Mouse (Mus musculus) MEL (cell line): ENCODE data around the gene Mrps18a. TPM values are rescaled to one million over a fixed set of nuclear protein-coding genes. Genes with fewer than 3 reads are reported as not detected.

Experiments used
- DNase-seq: peaks from one replicate; pipeline ENCODE4 v3.0.0; 2011; ENCODE audit warnings: low read depth, low spot score
- H3K27ac ChIP-seq: 2 replicates; pipeline ENCODE4 v1.5.1; 2012; ENCODE audit warnings: low read depth, mild to moderate bottlenecking, control low read depth, low read length, moderate library complexity; ENCODE audit not compliant: control insufficient read depth
- H3K27me3 ChIP-seq, 2 experiments: fragments of 150-350 bp in 1 of 2; sonication (generic) in 1 of 2; 2 replicates each; pipeline ENCODE4 v1.6.1; 2012; ENCODE audit warnings: low read length in 2 of 2, mild to moderate bottlenecking in 2 of 2, improper control_type of control experiment in 1 of 2, moderate library complexity in 1 of 2; ENCODE audit not compliant: insufficient read depth in 2 of 2, control insufficient read depth in 1 of 2
- H3K36me3 ChIP-seq, 2 experiments: 2 replicates each; pipeline ENCODE4 v1.6.1; 2012 to 2014; ENCODE audit warnings: low read length in 2 of 2, improper control_type of control experiment in 1 of 2, inconsistent platforms in 1 of 2, mild to moderate bottlenecking in 1 of 2; ENCODE audit not compliant: insufficient read depth in 2 of 2, control insufficient read depth in 1 of 2
- H3K4me1 ChIP-seq, 2 experiments: fragments of 150-350 bp in 1 of 2; sonication (generic) in 1 of 2; 2 replicates each; pipeline ENCODE4 v1.6.1; 2012; ENCODE audit warnings: low read length in 2 of 2, improper control_type of control experiment in 1 of 2, mild to moderate bottlenecking in 1 of 2; ENCODE audit not compliant: insufficient read depth in 2 of 2, control insufficient read depth in 1 of 2
- H3K4me3 ChIP-seq, 2 experiments: fragments of 150-350 bp in 1 of 2; sonication (generic) in 1 of 2; 2 replicates each; pipeline ENCODE4 v1.5.1; 2012; ENCODE audit warnings: low read depth in 2 of 2, low read length in 2 of 2, mild to moderate bottlenecking in 2 of 2, moderate library complexity in 2 of 2, control low read depth in 1 of 2, improper control_type of control experiment in 1 of 2; ENCODE audit not compliant: control insufficient read depth in 1 of 2, insufficient read depth in 1 of 2
- H3K79me2 ChIP-seq: 2 replicates; pipeline ENCODE4 v1.6.1; 2012; ENCODE audit warnings: mild to moderate bottlenecking, low read length, moderate library complexity; ENCODE audit not compliant: control insufficient read depth, poor library complexity, insufficient read depth
- H3K9ac ChIP-seq: 2 replicates; pipeline ENCODE4 v1.6.1; 2012; ENCODE audit warnings: low read depth, mild to moderate bottlenecking, control low read depth, low read length, moderate library complexity; ENCODE audit not compliant: control insufficient read depth, poor library complexity, severe bottlenecking
- H3K9me3 ChIP-seq: fragments of 150-350 bp; sonication (generic); replicated peaks from 2 replicates; pipeline ENCODE4 v1.6.1; 2012; ENCODE audit warnings: mild to moderate bottlenecking, low read length, improper control_type of control experiment, moderate library complexity; ENCODE audit not compliant: insufficient read depth
- BHLHE40 ChIP-seq: IDR thresholded peaks from 2 replicates; pipeline ENCODE4 v1.6.1; 2012; ENCODE audit warnings: low read depth, mild to moderate bottlenecking, inconsistent platforms, low read length, improper control_type of control experiment, borderline replicate concordance
- CHD1 ChIP-seq: IDR thresholded peaks from 2 replicates; pipeline ENCODE4 v1.6.1; 2012; ENCODE audit warnings: low read depth, mild to moderate bottlenecking, inconsistent platforms, low read length, improper control_type of control experiment
- CTCF ChIP-seq, 3 experiments: IDR thresholded peaks in 2 of 3; conservative IDR thresholded peaks in 1 of 3; 2 replicates each; pipeline ENCODE4 v1.5.1; 2011 to 2012; ENCODE audit warnings: low read length in 3 of 3, low read depth in 2 of 3, mild to moderate bottlenecking in 2 of 3, improper control_type of control experiment in 1 of 3, inconsistent platforms in 1 of 3, mixed read lengths in 1 of 3, moderate library complexity in 1 of 3; ENCODE audit not compliant: control insufficient read depth in 1 of 3, insufficient read depth in 1 of 3, poor library complexity in 1 of 3, severe bottlenecking in 1 of 3
- EP300 ChIP-seq, 2 experiments: IDR thresholded peaks; 2 replicates each; pipeline ENCODE4 v1.6.1; 2011; ENCODE audit warnings: improper control_type of control experiment in 2 of 2, low read length in 2 of 2, low read depth in 1 of 2, mild to moderate bottlenecking in 1 of 2
- GATA1 ChIP-seq: IDR thresholded peaks from 2 replicates; pipeline ENCODE4 v1.6.1; 2011; ENCODE audit warnings: low read depth, low read length, improper control_type of control experiment
- HCFC1 ChIP-seq: IDR thresholded peaks from 2 replicates; pipeline ENCODE4 v1.6.1; 2012; ENCODE audit warnings: low read depth, mild to moderate bottlenecking, inconsistent platforms, low read length, improper control_type of control experiment, moderate library complexity
- JUND ChIP-seq: IDR thresholded peaks from 2 replicates; pipeline ENCODE4 v1.6.1; 2011; ENCODE audit warnings: low read depth, mild to moderate bottlenecking, improper control_type of control experiment, low read length
- KAT2A ChIP-seq: conservative IDR thresholded peaks from 2 replicates; pipeline ENCODE4 v1.6.1; 2012; ENCODE audit warnings: low read depth, low read length, improper control_type of control experiment, inconsistent platforms
- MAFK ChIP-seq: IDR thresholded peaks from 2 replicates; pipeline ENCODE4 v1.6.1; 2011; ENCODE audit warnings: low read depth, mild to moderate bottlenecking, low read length, improper control_type of control experiment, borderline replicate concordance
- MAZ ChIP-seq: IDR thresholded peaks from 2 replicates; pipeline ENCODE4 v1.6.1; 2012; ENCODE audit warnings: low read depth, mild to moderate bottlenecking, inconsistent platforms, low read length, improper control_type of control experiment
- MXI1 ChIP-seq: IDR thresholded peaks from 2 replicates; pipeline ENCODE4 v1.6.1; 2011; ENCODE audit warnings: mild to moderate bottlenecking, low read depth, low read length, improper control_type of control experiment
- MYC ChIP-seq: IDR thresholded peaks from 2 replicates; pipeline ENCODE4 v1.6.1; 2011; ENCODE audit warnings: low read depth, mild to moderate bottlenecking, low read length, improper control_type of control experiment, moderate library complexity
- NRF1 ChIP-seq: IDR thresholded peaks from 2 replicates; pipeline ENCODE4 v1.6.1; 2014; ENCODE audit warnings: low read depth, mild to moderate bottlenecking, inconsistent platforms, low read length, improper control_type of control experiment, moderate library complexity; ENCODE audit not compliant: poor library complexity, insufficient read depth, severe bottlenecking
- POLR2AphosphoS2 ChIP-seq: IDR thresholded peaks from 2 replicates; pipeline ENCODE4 v1.6.1; 2011; ENCODE audit warnings: low read length, improper control_type of control experiment
- POLR2AphosphoS5 ChIP-seq: IDR thresholded peaks from 2 replicates; pipeline ENCODE4 v1.6.1; 2012; ENCODE audit warnings: low read depth, borderline replicate concordance, mild to moderate bottlenecking, inconsistent platforms, low read length, moderate library complexity, mixed read lengths
- RCOR1 ChIP-seq: IDR thresholded peaks from 2 replicates; pipeline ENCODE4 v1.6.1; 2012; ENCODE audit warnings: low read depth, mild to moderate bottlenecking, inconsistent platforms, low read length, improper control_type of control experiment
- SIN3A ChIP-seq: IDR thresholded peaks from 2 replicates; pipeline ENCODE4 v1.6.1; 2012; ENCODE audit warnings: low read length, improper control_type of control experiment, inconsistent platforms
- SMC3 ChIP-seq: IDR thresholded peaks from 2 replicates; pipeline ENCODE4 v1.6.1; 2011; ENCODE audit warnings: low read depth, low read length, improper control_type of control experiment
- TAL1 ChIP-seq: IDR thresholded peaks from 2 replicates; pipeline ENCODE4 v1.6.1; 2012; ENCODE audit warnings: mild to moderate bottlenecking, inconsistent platforms, low read length, moderate library complexity, mixed read lengths
- TBP ChIP-seq: IDR thresholded peaks from 2 replicates; pipeline ENCODE4 v1.8.0; 2011; ENCODE audit warnings: low read depth, low read length, improper control_type of control experiment
- UBTF ChIP-seq: IDR thresholded peaks from 2 replicates; pipeline ENCODE4 v1.6.1; 2012; ENCODE audit warnings: low read depth, mild to moderate bottlenecking, inconsistent platforms, low read length, improper control_type of control experiment, moderate library complexity, borderline replicate concordance; ENCODE audit not compliant: insufficient read depth
- USF2 ChIP-seq, 2 experiments: IDR thresholded peaks; 2 replicates each; pipeline ENCODE4 v1.6.1; 2011 to 2012; ENCODE audit warnings: improper control_type of control experiment in 2 of 2, low read length in 2 of 2, borderline replicate concordance in 1 of 2, inconsistent platforms in 1 of 2, low read depth in 1 of 2, mild to moderate bottlenecking in 1 of 2; ENCODE audit not compliant: insufficient read depth in 1 of 2
- ZNF384 ChIP-seq: IDR thresholded peaks from 2 replicates; pipeline ENCODE4 v1.6.1; 2012; ENCODE audit warnings: low read depth, mild to moderate bottlenecking, inconsistent platforms, low read length, improper control_type of control experiment
- polyA plus RNA-seq, 2 experiments: library from polyadenylated mRNA; stranded (reverse) in 1 of 2; unstranded in 1 of 2; fragments of >175 nt in 1 of 2; fragments of >200 nt in 1 of 2; gene quantifications; 2 replicates each; pipeline versions ENCODE4 v1.2.1 to v1.2.4; 2012; ENCODE audit warnings: low replicate concordance in 2 of 2, low read depth in 1 of 2; ENCODE audit not compliant: insufficient read length in 2 of 2, insufficient read depth in 1 of 2, missing spikeins in 1 of 2
- total RNA-seq: library from RNA; depleted of rRNA; stranded (reverse); fragments of 300-350 nt; gene quantifications from 2 replicates; pipeline ENCODE4 v1.2.3, GENCODE M21; 2012

Gene Mrps18a
- total and polyA plus RNA-seq, 3 experiments = 159 to 181 TPM; not detected in 1

- no peaks in the 10 kb centered on the region for H3K27me3 ChIP-seq
- peaks cover 9% of the 10 kb centered on the region for H3K79me2 ChIP-seq
- peaks cover 0 to 19% of the 10 kb centered on the region in 2 experiments; a peak in 3 of 4 replicates for H3K36me3 ChIP-seq
- no peak for DNase-seq
- H3K9me3 ChIP-seq = no peaks in the 10 kb centered on the region
- H3K4me3 ChIP-seq = no peak overlapping the region
- no peak for TF ChIP-seq USF2 (IDR thresholded peaks at IDR 0.05; ENCODE audit: borderline replicate concordance in 1 of 2, insufficient read depth in 1 of 2, low read depth in 1 of 2, low read length in 2 of 2)
- TF ChIP-seq SMC3 = no peak
- no peak for TF ChIP-seq RCOR1
- TF ChIP-seq TBP = no peak
- TF ChIP-seq POLR2AphosphoS5 = no peak
- no peak for TF ChIP-seq GATA1
- no peak for TF ChIP-seq TAL1
- no peak for TF ChIP-seq MAZ
- no peak for TF ChIP-seq BHLHE40
- no peak for TF ChIP-seq KAT2A
- TF ChIP-seq ZNF384 = no peak
- TF ChIP-seq POLR2AphosphoS2 = no peak
- TF ChIP-seq CHD1 = no peak
- TF ChIP-seq MYC = no peak
- TF ChIP-seq JUND = no peak
- no peak for TF ChIP-seq SIN3A
- TF ChIP-seq UBTF = no peak
- TF ChIP-seq, all 39 proteins: peak for 0
- H3K4me1 ChIP-seq = peaks cover 16 to 27% of the 10 kb centered on the region in 2 experiments; a peak in 3 of 4 replicates
- H3K27ac ChIP-seq = no peak overlapping the region
- no peak overlapping the region for H3K9ac ChIP-seq
These were observed 53.5 kb downstream of the Mrps18a start for GRCm38 (mm10) chr17:46164301-46164700.

GRCm38 (mm10) chr17:46164791-46165190 is 54.0 kb downstream of the Mrps18a start:
- no peaks in the 10 kb centered on the region for H3K27me3 ChIP-seq
- H3K79me2 ChIP-seq = peaks cover 9% of the 10 kb centered on the region
- no peak for DNase-seq
- no peak overlapping the region for H3K9ac ChIP-seq
- H3K27ac ChIP-seq = no peak overlapping the region
- no peak overlapping the region for H3K4me3 ChIP-seq
- H3K36me3 ChIP-seq = peaks cover 0 to 19% of the 10 kb centered on the region in 2 experiments; a peak in 3 of 4 replicates
- H3K9me3 ChIP-seq = no peaks in the 10 kb centered on the region
- TF ChIP-seq BHLHE40 (no peak), MAZ (no peak), EP300 (IDR thresholded peaks at IDR 0.05; ENCODE audit: low read depth in 1 of 2, low read length in 2 of 2) (no peak), NRF1 (no peak), GATA1 (no peak), MAFK (no peak), SMC3 (no peak), HCFC1 (no peak), MXI1 (no peak), SIN3A (no peak), CTCF (IDR thresholded peaks at IDR 0.05 in 2 of 3, conservative IDR thresholded peaks at IDR 0.05 in 1 of 3; ENCODE audit: control insufficient read depth in 1 of 3, insufficient read depth in 1 of 3, low read depth in 2 of 3, low read length in 3 of 3, poor library complexity in 1 of 3, severe bottlenecking in 1 of 3) (no peak)
- peaks cover 16 to 27% of the 10 kb centered on the region in 2 experiments; a peak in 3 of 4 replicates for H3K4me1 ChIP-seq
